Mouse (Mus musculus) adipocyte (in vitro differentiated cells): ENCODE measurements at regions not wholly inside any gene's neighbourhood (a gene's known extent, or its start where the extent isn't known, plus 50 kb on each side); places are given as distances from the start of the nearest gene placed in this dataset.
A peak's percentile ranks its signal among the peaks of the same experiment; 100 is the strongest.

Source experiments
- DNase-seq: peaks from one replicate; pipeline ENCODE4 v3.0.0-alpha.2; 2016; ENCODE audit warnings: low spot score

- DNase-seq: peak; percentile 72
These were observed 54.1 kb upstream of the Sod3 start for GRCm38 (mm10) chr5:52309317-52310060.

- no peak for DNase-seq
These were observed 67.3 kb upstream of the Sod3 start for GRCm38 (mm10) chr5:52296303-52296702.

- no peak for DNase-seq
These were observed 69.1 kb upstream of the Sod3 start for GRCm38 (mm10) chr5:52294466-52294865.

- DNase-seq: no peak
These were observed 75.3 kb upstream of the Sod3 start for GRCm38 (mm10) chr5:52288319-52288718.

- no peak for DNase-seq
These were observed 82.7 kb upstream of the Sod3 start for GRCm38 (mm10) chr5:52280871-52281270.

- no peak for DNase-seq
These were observed 85.5 kb upstream of the Sod3 start for GRCm38 (mm10) chr5:52278111-52278510.

- no peak for DNase-seq
These were observed 72.9 kb upstream of the Dhx15 start for GRCm38 (mm10) chr5:52263214-52263613.

GRCm38 (mm10) chr5:52258075-52258474, 67.8 kb upstream of the Dhx15 start:
- DNase-seq: no peak

GRCm38 (mm10) chr5:52254602-52255071, 64.3 kb upstream of the Dhx15 start:
- no peak for DNase-seq

- no peak for DNase-seq
These were observed 59.5 kb upstream of the Dhx15 start for GRCm38 (mm10) chr5:52249804-52250203.

GRCm38 (mm10) chr5:52243931-52244330, 53.6 kb upstream of the Dhx15 start:
- DNase-seq: no peak

GRCm38 (mm10) chr5:52242414-52242813, 52.1 kb upstream of the Dhx15 start:
- no peak for DNase-seq

- peak; percentile 67 for DNase-seq
These were observed 50.2 kb upstream of the Dhx15 start for GRCm38 (mm10) chr5:52240540-52240939.
